Mouse (Mus musculus): ENCODE data around the gene Gpsm3.

DNA sequence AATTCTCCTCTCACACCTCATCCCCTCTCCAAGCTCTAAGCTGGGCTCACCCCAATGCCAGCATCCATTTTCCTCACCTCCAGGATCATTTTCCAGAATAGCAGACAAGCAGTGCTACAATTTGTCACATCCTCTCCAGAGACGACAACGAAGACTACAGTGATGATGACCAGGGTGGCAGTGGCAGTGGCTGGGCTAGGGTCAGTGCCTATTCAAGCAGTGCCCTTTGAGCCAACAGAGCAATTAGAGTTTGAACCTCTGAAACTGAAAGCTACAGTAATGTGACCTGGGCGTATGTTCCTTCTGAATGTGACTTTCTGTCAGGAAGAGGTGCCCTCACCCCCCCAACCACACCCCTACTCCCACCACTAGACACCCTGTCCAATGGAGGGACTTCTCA is 40.5 kb upstream of the Gpsm3 start:
- TF ChIP-seq CTCF (IDR thresholded peaks at IDR 0.05; ENCODE audit: insufficient read depth, low read length) (no peak), POLR2A (IDR thresholded peaks at IDR 0.05; ENCODE audit: borderline replicate concordance, extremely low read depth, low read depth, low read length) (no peak)

All from lung, adult 2 months (tissue).